Mouse (Mus musculus) olfactory bulb, adult 2 months (tissue): ENCODE results near the gene Pip5k1b.

Experiments
- CTCF ChIP-seq: fragments of 200-500 bp; IDR thresholded peaks from 2 replicates; pipeline ENCODE4 v1.5.1; 2012; ENCODE audit warnings: low read depth, mild to moderate bottlenecking, low read length, moderate library complexity; ENCODE audit not compliant: insufficient read depth
- POLR2A ChIP-seq: fragments of 200-500 bp; IDR thresholded peaks from 2 replicates; pipeline ENCODE4 v1.6.1; 2012; ENCODE audit warnings: mild to moderate bottlenecking, low read depth, low read length, moderate library complexity; ENCODE audit not compliant: insufficient read depth

DNA sequence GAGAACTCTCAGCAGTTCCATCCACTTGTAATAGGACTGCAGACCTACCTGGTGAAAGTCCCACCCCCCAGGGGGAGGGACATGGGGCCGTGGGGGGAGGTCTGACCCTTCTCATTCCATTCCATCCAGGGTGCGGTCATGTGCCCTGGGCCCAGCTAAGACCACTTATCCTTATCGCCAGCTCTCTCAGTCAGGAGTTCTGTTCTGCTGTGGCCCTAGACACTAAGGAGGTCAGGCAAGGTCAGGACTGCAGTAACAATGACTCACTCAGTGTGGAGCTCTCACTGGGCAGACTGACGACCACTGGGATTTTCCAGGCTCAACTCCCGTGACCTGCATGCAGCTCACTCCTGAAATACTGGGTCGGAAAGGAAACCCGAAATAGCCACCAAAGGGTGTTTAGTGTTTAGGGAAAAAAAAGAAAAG lies 16.1 kb upstream of the Pip5k1b start:
- no peak for TF ChIP-seq POLR2A
- TF ChIP-seq CTCF = no peak
